Mouse (Mus musculus) lung, adult 18-20 months (tissue): ENCODE measurements around the gene Ttll9.

ENCODE experiments used
- DNase-seq, 2 experiments: peaks; one replicate each; pipeline ENCODE4 v3.0.0; 2022; ENCODE audit warnings: mixed read lengths in 2 of 2

Gene Ttll9

GRCm38 (mm10) chr2:153014758-153015593, 52.7 kb downstream of the Ttll9 start, which contains the start of gene Pdrg1:
TSS of gene Pdrg1 (minus strand) at chr2:153015427.
- DNase-seq = peak; percentile 93 to 95

DNA sequence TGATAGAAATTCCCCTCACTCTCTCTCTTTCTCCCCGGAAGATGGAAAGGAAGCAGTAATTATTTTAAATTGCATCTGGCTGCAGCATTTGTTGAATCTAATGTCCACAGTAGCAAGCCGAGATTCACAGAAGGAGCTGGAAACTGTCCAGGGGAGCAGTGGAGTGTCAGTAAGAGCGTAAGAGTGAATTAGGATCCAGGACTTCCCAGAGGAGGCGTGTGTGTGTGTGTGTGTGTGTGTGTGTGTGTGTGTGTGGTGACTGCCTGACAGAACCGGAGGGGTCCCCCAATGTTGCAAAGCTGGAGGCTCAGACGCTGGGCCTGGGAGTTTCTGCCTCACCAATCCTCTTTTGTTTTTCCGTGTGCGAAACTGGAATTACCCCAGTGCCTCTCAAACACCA, 53.5 kb downstream of the Ttll9 start:
- no peak for DNase-seq

- no peak for DNase-seq
Observed at GRCm38 (mm10) chr2:153016786-153017185, 54.5 kb downstream of the Ttll9 start.

- no peak for DNase-seq
Observed at GRCm38 (mm10) chr2:153019355-153019754, 57.1 kb downstream of the Ttll9 start.

DNA sequence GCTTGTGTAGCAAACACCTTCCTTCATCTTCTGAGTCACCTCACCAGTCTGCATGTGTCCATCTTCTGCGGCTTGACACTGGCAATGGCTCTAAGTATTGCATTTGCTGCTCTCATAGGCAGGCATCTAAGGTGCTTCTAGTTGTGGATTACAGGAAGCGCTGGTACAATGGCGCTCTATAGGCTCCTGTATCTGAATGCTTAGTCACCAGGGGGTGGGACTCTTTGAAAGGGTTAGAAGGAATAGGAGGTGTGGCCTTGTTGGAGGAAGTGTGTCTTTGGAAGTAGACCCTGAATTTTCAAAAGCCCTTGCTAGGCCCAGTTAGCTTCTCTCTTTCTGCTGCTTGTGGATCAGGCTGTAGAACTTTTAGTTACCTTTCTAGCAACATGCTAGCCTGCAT, 58.9 kb downstream of the Ttll9 start:
- no peak for DNase-seq

GRCm38 (mm10) chr2:153022855-153023254, 60.6 kb downstream of the Ttll9 start:
- DNase-seq = no peak

DNA sequence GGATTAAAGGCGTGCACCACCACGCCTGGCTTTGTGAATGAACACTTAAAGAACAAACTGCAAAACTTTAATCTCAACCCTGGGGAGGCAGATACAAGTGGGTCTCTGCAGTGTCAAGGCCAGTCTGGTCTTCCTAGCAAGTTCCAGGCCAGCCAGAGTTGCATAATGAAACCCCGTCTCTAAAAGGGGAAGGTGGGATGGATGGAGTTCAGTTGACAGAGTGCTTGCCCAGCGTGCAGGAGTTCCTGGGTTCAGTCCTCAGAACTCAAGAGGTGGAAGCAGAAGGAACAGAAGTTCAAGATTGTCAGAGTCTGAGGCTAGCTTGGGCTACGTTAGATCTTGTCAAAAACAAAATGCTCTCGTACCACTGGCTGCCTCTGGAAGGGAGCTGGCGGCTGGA, 63.8 kb downstream of the Ttll9 start:
- DNase-seq = no peak

- DNase-seq = no peak
Observed at GRCm38 (mm10) chr2:153027501-153027900, 65.2 kb downstream of the Ttll9 start.

GRCm38 (mm10) chr2:153030422-153030821, 68.1 kb downstream of the Ttll9 start:
- DNase-seq = no peak

DNA sequence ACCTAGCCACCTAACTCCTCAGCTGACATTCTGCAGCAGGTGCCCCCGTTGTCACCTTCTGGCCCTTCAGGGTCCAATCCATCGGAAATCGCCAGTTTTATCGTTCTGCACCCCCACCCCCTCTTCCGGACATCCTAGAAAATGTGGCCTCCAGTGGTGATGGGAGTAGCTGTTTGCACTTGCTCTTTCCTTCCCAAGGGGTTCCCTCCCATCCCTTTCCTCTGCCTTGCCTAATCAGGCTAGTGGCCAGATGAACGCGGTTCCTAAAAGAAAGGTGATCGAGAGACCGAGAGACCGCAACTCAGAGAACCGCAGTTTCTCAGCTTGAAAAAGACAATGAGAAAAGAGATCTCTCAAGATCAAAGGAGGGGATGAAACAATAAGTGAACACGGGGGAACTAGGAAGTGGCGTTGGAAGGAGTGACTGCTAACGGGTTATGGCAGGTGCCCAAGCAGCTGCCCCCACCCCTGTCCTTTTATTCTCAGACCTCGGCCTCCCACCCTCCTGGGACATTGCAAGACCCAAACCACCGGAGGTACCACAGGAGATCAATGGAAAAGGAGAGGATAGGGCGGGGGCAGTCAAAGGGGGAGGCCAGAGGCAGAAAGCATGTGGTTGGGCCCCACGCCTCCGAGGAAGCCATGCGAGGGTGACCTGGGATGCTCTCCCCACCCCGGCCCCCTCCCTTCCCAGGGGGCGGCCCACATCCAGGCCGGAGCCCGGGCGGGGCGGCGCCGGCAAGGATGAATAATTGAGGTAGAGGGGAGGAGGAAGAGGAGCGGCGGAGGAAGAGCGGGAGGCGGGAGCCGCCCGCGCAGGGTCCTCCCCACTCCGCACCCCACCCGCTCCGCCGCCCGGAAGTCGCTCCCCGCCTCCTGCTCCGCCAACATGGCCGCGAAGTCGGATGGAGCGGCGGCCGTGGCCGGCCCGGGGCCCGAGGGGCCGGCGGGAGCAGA, 69.1 kb downstream of the Ttll9 start, which contains the start of gene Xkr7:
Xkr7 (plus strand) TSS at position 727 of the 957 bp plus-strand sequence.
- no peak for DNase-seq

DNA sequence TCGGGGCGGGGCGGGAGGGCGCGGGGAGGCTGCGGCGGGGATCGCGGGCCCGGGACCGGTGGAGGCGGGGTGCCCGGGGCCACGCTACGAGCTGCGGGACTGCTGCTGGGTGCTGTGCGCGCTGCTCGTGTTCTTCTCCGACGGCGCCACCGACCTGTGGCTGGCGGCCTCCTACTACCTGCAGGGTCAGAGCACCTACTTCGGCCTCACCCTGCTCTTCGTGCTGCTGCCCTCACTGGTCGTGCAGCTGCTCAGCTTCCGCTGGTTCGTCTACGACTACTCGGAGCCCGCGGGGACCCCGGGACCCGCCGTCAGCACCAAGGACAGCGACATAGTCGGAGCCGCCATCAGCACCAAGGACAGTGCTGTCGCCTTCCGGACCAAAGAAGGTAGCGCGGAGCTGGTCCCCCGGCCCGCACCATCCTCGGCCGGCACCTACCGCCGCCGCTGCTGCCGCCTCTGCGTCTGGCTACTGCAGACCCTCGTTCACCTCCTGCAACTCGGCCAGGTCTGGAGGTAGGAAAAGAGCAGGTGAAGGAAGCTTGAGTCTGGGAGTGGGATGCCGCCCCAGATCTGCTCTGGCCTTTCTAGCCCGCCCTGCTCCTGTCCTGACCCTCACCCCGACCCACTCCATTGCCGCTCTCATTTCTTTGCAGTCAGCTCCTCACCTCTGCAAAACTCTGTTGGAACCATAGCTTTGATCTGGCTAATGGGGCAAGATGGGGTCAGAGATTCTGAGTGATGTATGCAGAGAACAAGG, 70.0 kb downstream of the Ttll9 start:
- peak; percentile 41 to 50 for DNase-seq

GRCm38 (mm10) chr2:153032973-153033372, 70.7 kb downstream of the Ttll9 start:
- DNase-seq = no peak

DNA sequence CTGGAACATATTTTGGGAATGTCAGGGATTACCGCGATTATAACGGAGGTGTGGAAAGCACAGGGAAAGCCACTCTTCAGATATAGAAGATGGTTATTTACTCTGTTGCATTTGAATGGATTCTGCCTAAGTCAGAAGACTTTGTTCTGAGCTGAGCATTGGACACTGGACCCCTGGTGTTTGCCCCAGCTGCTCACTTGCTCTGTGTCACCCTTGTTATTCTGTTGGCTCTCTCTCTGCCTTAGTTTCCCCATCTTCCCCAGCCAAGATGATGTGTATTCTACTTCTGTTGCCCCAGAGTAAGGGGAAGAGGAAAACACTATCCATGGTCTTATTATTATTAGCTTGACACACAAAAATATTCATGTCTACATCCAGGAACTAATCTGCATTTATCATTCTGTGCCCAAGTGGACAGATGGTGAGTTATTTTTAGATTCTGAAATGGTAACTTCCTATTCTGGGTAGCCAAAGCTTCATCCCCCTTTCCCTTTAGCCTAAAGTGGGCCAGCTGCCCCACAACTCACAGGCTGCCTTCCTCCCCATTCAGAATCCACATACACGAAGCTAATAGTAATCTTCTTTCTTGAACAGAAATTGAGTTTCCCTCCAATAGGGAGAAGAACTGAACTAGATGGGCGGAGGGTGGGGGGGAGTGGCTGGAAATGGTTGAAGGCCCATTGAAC, 71.4 kb downstream of the Ttll9 start:
- no peak for DNase-seq

- DNase-seq = no peak
Observed at GRCm38 (mm10) chr2:153036690-153037089, 74.4 kb downstream of the Ttll9 start.

DNA sequence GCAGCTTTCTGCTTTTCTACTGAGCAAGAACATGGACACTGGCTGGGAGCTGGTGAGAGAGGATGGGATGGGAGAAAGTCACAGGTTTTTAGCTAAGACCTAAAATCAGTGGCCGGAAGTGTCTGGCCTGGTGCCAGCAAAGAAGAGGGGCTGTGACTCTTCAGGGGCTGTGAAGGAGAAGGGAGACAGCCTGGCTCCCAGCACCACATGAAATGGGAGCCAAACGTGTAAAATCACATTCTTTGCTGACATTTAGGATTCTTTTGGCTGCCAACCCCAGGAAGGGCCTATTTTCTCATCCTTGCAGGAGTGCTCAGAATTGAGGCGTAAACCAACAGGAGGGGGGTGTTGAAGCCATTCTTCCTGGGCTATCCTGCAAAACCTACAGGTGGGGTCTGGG, 81.6 kb downstream of the Ttll9 start:
- no peak for DNase-seq

DNA sequence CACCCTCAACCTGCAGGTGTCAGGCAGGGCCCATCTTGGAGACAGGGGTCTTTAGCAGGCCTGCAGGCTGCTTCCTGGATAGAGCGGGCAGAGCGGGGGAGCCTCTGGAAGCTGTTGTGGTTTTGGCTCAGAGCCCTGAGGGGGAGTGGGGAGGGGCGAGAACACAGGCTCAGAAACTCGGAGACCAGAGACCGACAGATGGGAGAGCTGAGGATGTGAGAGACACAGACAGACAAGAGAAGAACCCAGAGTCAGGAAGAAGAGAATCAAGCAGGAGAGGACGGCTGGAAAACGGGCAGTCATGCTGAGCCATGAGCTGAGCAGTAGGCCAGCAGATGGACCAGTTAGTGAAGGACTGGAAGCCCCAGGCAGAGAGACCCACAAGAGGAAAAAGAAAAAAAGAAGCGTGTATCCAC, 83.6 kb downstream of the Ttll9 start:
- DNase-seq = no peak

GRCm38 (mm10) chr2:153047828-153048465, 85.7 kb downstream of the Ttll9 start:
- peak; percentile 45 to 52 for DNase-seq

GRCm38 (mm10) chr2:153049288-153049996, 87.2 kb downstream of the Ttll9 start:
- DNase-seq = no peak

GRCm38 (mm10) chr2:153049997-153050358, 87.7 kb downstream of the Ttll9 start:
- DNase-seq = no peak

DNA sequence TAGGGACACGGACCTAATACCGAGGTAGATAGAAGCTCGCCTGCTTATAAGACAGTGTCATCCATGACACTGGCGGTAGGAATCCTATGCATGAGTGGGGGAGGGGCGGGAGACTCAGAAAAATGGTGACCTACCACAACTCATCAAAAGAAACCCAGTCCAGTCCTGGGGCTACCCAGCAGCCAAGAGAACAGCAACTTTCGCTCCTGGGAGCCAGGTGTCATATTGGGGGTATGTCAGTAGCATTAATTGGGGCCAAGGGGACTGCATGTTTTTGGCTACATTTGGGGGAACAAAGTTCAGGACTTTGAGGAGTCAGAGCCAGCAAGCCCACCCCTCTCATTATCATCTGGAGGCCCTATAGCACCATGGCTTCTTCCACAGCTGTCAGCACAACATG, 88.8 kb downstream of the Ttll9 start:
- no peak for DNase-seq

DNA sequence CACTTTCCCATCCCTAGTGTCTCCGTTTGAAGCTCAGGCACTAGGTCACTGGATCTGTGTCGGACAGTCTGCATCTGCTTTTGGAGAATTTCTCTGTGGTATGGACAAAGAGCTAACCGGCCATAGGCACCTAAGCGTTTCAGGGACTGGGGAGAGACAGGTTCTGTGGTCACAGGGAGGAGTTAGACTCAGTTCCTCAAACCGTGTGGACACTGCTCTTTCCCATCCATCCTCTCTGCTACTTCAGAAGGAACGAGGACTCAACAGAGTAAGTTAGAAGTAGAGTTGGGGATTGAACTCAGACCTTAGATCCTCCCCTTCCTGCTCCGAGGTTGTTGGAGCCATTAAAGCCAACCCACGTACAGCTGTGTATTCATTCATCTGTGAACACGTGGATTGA, 89.3 kb downstream of the Ttll9 start:
- no peak for DNase-seq
